Mouse (Mus musculus): ENCODE data around the gene Nhlrc2. TPM values are rescaled to one million over a fixed set of nuclear protein-coding genes. Genes with fewer than 3 reads are reported as not detected.

Gene Nhlrc2
- polyA plus RNA-seq, 1 experiment from 2014 or later, result 16.2 TPM

GRCm38 (mm10) chr19:56583785-56584184 lies 35.7 kb downstream of the Nhlrc2 start:
- WGBS, result 72% methylated on average over 5 of the region's 5 CpGs
- no peak for ATAC-seq (replicated peaks; ENCODE audit: insufficient number of reproducible peaks, low FRiP score, low TSS enrichment, low read depth)
- Histone ChIP-seq H3K36me3 (replicated peaks; ENCODE audit: control insufficient read depth, insufficient read depth, low read depth, low read length) (peaks cover 2% of the 10 kb centered on the region; the same call in 1 of the 2 replicates), H3K4me3 (ENCODE audit: low read depth, low read length) (no peak overlapping the region), H3K9ac (replicated peaks; ENCODE audit: low read length) (no peak overlapping the region), H3K9me3 (replicated peaks; ENCODE audit: control insufficient read depth, low read length) (no peaks in the 10 kb centered on the region), H3K4me2 (ENCODE audit: low read depth, low read length) (no peak overlapping the region), H3K4me1 (ENCODE audit: control insufficient read depth, insufficient read depth, low read length) (no peaks in the 10 kb centered on the region), H3K27me3 (ENCODE audit: control insufficient read depth, insufficient read depth, low read length) (no peaks in the 10 kb centered on the region), H3K27ac (replicated peaks; ENCODE audit: low read depth, low read length) (no peak overlapping the region)
- DNase-seq (ENCODE audit: low spot score), result no peak

GRCm38 (mm10) chr19:56584288-56584687 lies 36.2 kb downstream of the Nhlrc2 start:
- H3K4me2 ChIP-seq (ENCODE audit: low read depth, low read length), result no peak overlapping the region
- no peaks in the 10 kb centered on the region for H3K9me3 ChIP-seq (replicated peaks; ENCODE audit: control insufficient read depth, low read length)
- no peak for DNase-seq (ENCODE audit: low spot score)
- ATAC-seq (replicated peaks; ENCODE audit: insufficient number of reproducible peaks, low FRiP score, low TSS enrichment, low read depth), result no peak
- peaks cover 2% of the 10 kb centered on the region; the same call in 1 of the 2 replicates for H3K36me3 ChIP-seq (replicated peaks; ENCODE audit: control insufficient read depth, insufficient read depth, low read depth, low read length)
- no peak overlapping the region for H3K9ac ChIP-seq (replicated peaks; ENCODE audit: low read length)
- no peaks in the 10 kb centered on the region for H3K4me1 ChIP-seq (ENCODE audit: control insufficient read depth, insufficient read depth, low read length)
- no peaks in the 10 kb centered on the region for H3K27me3 ChIP-seq (ENCODE audit: control insufficient read depth, insufficient read depth, low read length)
- 88% methylated on average over 3 of the region's 3 CpGs for WGBS
- H3K27ac ChIP-seq (replicated peaks; ENCODE audit: low read depth, low read length), result no peak overlapping the region
- H3K4me3 ChIP-seq (ENCODE audit: low read depth, low read length), result no peak overlapping the region

- H3K4me3 ChIP-seq (ENCODE audit: low read depth, low read length), result no peak overlapping the region
- H3K27me3 ChIP-seq (ENCODE audit: control insufficient read depth, insufficient read depth, low read length), result no peaks in the 10 kb centered on the region
- H3K36me3 ChIP-seq (replicated peaks; ENCODE audit: control insufficient read depth, insufficient read depth, low read depth, low read length), result peaks cover 2% of the 10 kb centered on the region
- H3K9ac ChIP-seq (replicated peaks; ENCODE audit: low read length), result no peak overlapping the region
- no peak overlapping the region for H3K4me2 ChIP-seq (ENCODE audit: low read depth, low read length)
- ATAC-seq (replicated peaks; ENCODE audit: insufficient number of reproducible peaks, low FRiP score, low TSS enrichment, low read depth) (no peak), DNase-seq (ENCODE audit: low spot score) (no peak)
- WGBS, result 85% methylated on average over 8 of the region's 8 CpGs
- no peaks in the 10 kb centered on the region for H3K9me3 ChIP-seq (replicated peaks; ENCODE audit: control insufficient read depth, low read length)
- no peaks in the 10 kb centered on the region for H3K4me1 ChIP-seq (ENCODE audit: control insufficient read depth, insufficient read depth, low read length)
- no peak overlapping the region for H3K27ac ChIP-seq (replicated peaks; ENCODE audit: low read depth, low read length)
Measured at GRCm38 (mm10) chr19:56586320-56586719, 38.3 kb downstream of the Nhlrc2 start.

GRCm38 (mm10) chr19:56588205-56588626 lies 40.2 kb downstream of the Nhlrc2 start:
- no peak overlapping the region for H3K4me2 ChIP-seq (ENCODE audit: low read depth, low read length)
- WGBS, result 88% methylated on average over 6 of the region's 6 CpGs
- H3K4me1 ChIP-seq (ENCODE audit: control insufficient read depth, insufficient read depth, low read length), result no peaks in the 10 kb centered on the region
- H3K27ac ChIP-seq (replicated peaks; ENCODE audit: low read depth, low read length), result no peak overlapping the region
- no peak for DNase-seq (ENCODE audit: low spot score)
- H3K27me3 ChIP-seq (ENCODE audit: control insufficient read depth, insufficient read depth, low read length), result no peaks in the 10 kb centered on the region
- H3K9me3 ChIP-seq (replicated peaks; ENCODE audit: control insufficient read depth, low read length), result no peaks in the 10 kb centered on the region
- no peak overlapping the region for H3K4me3 ChIP-seq (ENCODE audit: low read depth, low read length)
- no peak overlapping the region for H3K9ac ChIP-seq (replicated peaks; ENCODE audit: low read length)
- ATAC-seq (replicated peaks; ENCODE audit: insufficient number of reproducible peaks, low FRiP score, low TSS enrichment, low read depth), result no peak
- H3K36me3 ChIP-seq (replicated peaks; ENCODE audit: control insufficient read depth, insufficient read depth, low read depth, low read length), result peaks cover 2% of the 10 kb centered on the region

- DNase-seq (ENCODE audit: low spot score) (no peak), ATAC-seq (replicated peaks; ENCODE audit: insufficient number of reproducible peaks, low FRiP score, low TSS enrichment, low read depth) (no peak)
- Histone ChIP-seq H3K4me3 (ENCODE audit: low read depth, low read length) (no peak overlapping the region), H3K27me3 (ENCODE audit: control insufficient read depth, insufficient read depth, low read length) (no peaks in the 10 kb centered on the region), H3K9me3 (replicated peaks; ENCODE audit: control insufficient read depth, low read length) (no peaks in the 10 kb centered on the region), H3K4me2 (ENCODE audit: low read depth, low read length) (no peak overlapping the region), H3K27ac (replicated peaks; ENCODE audit: low read depth, low read length) (no peak overlapping the region), H3K9ac (replicated peaks; ENCODE audit: low read length) (no peak overlapping the region), H3K36me3 (replicated peaks; ENCODE audit: control insufficient read depth, insufficient read depth, low read depth, low read length) (peaks cover 2% of the 10 kb centered on the region), H3K4me1 (ENCODE audit: control insufficient read depth, insufficient read depth, low read length) (no peaks in the 10 kb centered on the region)
- 89% methylated on average over 6 of the region's 6 CpGs for WGBS
Measured at GRCm38 (mm10) chr19:56589008-56589407, 40.9 kb downstream of the Nhlrc2 start.

GRCm38 (mm10) chr19:56589455-56589854 lies 41.4 kb downstream of the Nhlrc2 start:
- DNase-seq (ENCODE audit: low spot score), result no peak
- H3K36me3 ChIP-seq (replicated peaks; ENCODE audit: control insufficient read depth, insufficient read depth, low read depth, low read length), result peaks cover 2% of the 10 kb centered on the region
- no peaks in the 10 kb centered on the region for H3K9me3 ChIP-seq (replicated peaks; ENCODE audit: control insufficient read depth, low read length)
- no peak overlapping the region for H3K9ac ChIP-seq (replicated peaks; ENCODE audit: low read length)
- ATAC-seq (replicated peaks; ENCODE audit: insufficient number of reproducible peaks, low FRiP score, low TSS enrichment, low read depth), result no peak
- no peak overlapping the region for H3K27ac ChIP-seq (replicated peaks; ENCODE audit: low read depth, low read length)
- 96% methylated on average over 5 of the region's 5 CpGs for WGBS
- no peaks in the 10 kb centered on the region for H3K27me3 ChIP-seq (ENCODE audit: control insufficient read depth, insufficient read depth, low read length)
- H3K4me3 ChIP-seq (ENCODE audit: low read depth, low read length), result no peak overlapping the region
- no peaks in the 10 kb centered on the region for H3K4me1 ChIP-seq (ENCODE audit: control insufficient read depth, insufficient read depth, low read length)
- H3K4me2 ChIP-seq (ENCODE audit: low read depth, low read length), result no peak overlapping the region

GRCm38 (mm10) chr19:56590250-56590649 lies 42.2 kb downstream of the Nhlrc2 start:
- H3K9me3 ChIP-seq (replicated peaks; ENCODE audit: control insufficient read depth, low read length), result no peaks in the 10 kb centered on the region
- WGBS, result 92% methylated on average over 3 of the region's 3 CpGs
- no peaks in the 10 kb centered on the region for H3K27me3 ChIP-seq (ENCODE audit: control insufficient read depth, insufficient read depth, low read length)
- H3K4me2 ChIP-seq (ENCODE audit: low read depth, low read length), result no peak overlapping the region
- no peak for DNase-seq (ENCODE audit: low spot score)
- H3K27ac ChIP-seq (replicated peaks; ENCODE audit: low read depth, low read length), result no peak overlapping the region
- no peak overlapping the region for H3K4me3 ChIP-seq (ENCODE audit: low read depth, low read length)
- H3K9ac ChIP-seq (replicated peaks; ENCODE audit: low read length), result no peak overlapping the region
- no peak for ATAC-seq (replicated peaks; ENCODE audit: insufficient number of reproducible peaks, low FRiP score, low TSS enrichment, low read depth)
- H3K4me1 ChIP-seq (ENCODE audit: control insufficient read depth, insufficient read depth, low read length), result no peaks in the 10 kb centered on the region
- H3K36me3 ChIP-seq (replicated peaks; ENCODE audit: control insufficient read depth, insufficient read depth, low read depth, low read length), result peaks cover 6% of the 10 kb centered on the region

- no peaks in the 10 kb centered on the region for H3K27me3 ChIP-seq (ENCODE audit: control insufficient read depth, insufficient read depth, low read length)
- peaks cover 8% of the 10 kb centered on the region for H3K36me3 ChIP-seq (replicated peaks; ENCODE audit: control insufficient read depth, insufficient read depth, low read depth, low read length)
- no peak overlapping the region for H3K27ac ChIP-seq (replicated peaks; ENCODE audit: low read depth, low read length)
- ATAC-seq (replicated peaks; ENCODE audit: insufficient number of reproducible peaks, low FRiP score, low TSS enrichment, low read depth), result no peak
- H3K4me1 ChIP-seq (ENCODE audit: control insufficient read depth, insufficient read depth, low read length), result no peaks in the 10 kb centered on the region
- H3K9me3 ChIP-seq (replicated peaks; ENCODE audit: control insufficient read depth, low read length), result no peaks in the 10 kb centered on the region
- H3K4me2 ChIP-seq (ENCODE audit: low read depth, low read length), result no peak overlapping the region
- H3K9ac ChIP-seq (replicated peaks; ENCODE audit: low read length), result no peak overlapping the region
- WGBS, result 92% methylated on average over 9 of the region's 9 CpGs
- no peak overlapping the region for H3K4me3 ChIP-seq (ENCODE audit: low read depth, low read length)
- no peak for DNase-seq (ENCODE audit: low spot score)
Measured at GRCm38 (mm10) chr19:56592472-56592871, 44.4 kb downstream of the Nhlrc2 start.
